Mouse (Mus musculus): Measurements from ENCODE around the gene Ambra1.
"Not testable (repeated sequence)": the region's sequence is repeated elsewhere in the genome, so short reads cannot be mapped to it uniquely, and the experiment has no call there.

Gene Ambra1

DNA sequence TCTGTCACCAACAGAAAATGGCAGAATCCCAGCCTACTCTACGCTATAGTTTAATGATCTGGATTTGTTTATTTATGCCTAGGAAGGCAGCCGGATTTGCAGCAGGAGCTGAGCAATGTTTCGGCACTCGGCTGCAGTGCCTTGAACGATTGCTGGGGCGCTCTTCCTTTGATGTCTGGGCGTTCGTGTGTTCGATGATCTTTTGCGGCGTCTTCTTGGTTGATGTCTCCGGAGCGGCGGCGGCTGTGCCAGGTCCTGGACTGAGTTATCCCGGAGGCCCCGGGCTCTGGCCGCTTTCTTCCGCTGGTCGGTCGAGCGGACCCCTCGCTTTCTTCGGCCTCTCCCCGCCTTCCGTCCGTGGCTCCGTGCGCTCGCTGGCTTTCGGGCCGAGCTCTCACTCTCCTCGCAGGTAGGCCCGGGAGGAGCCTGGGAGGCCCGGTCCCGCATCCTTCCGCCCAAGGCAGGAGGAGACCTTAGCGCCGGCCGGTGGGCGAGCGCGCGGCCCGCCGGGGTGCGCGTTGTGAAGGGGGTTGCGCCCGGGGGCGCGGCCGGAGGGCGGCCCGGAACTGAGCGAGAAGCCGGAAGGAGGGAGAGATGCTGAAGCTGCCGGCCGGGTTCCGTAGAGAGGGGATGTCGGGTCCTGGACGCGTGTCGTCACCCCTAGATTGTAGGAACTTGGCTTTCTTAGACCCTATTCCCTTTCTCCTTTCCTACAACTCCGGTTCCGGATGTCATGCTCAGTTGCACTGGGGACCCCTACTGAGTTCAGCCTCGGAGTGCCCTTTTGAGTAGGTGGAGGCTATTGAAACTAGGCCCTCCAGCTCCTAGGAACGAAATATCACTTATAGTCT is at the start of gene Ambra1:
Ambra1 (plus strand) TSS at position 164 of the 851 bp plus-strand sequence.
- DNase-seq = peak; percentile 90 to 91

DNA sequence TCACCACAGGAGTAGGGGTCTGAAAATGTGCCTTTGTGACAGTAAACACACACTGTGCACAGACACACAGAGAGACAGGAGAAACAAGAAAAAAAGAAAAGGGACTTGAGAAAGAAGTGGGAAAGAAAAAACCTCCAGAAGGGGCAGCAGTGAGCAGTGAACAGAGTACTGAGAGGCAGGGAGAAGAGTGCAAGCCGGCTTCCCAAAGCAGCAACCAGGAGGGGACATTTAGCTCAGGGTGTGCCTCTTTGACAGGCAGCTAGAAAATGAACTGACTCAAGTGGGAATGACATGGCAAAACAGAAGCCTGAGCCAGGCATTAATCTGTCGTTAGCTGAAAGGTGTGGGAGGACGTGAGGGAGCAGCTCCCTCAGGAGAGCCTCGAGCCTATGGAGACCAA is 47.1 kb upstream of the Ambra1 start:
- peak; percentile 28 to 45 for DNase-seq

DNA sequence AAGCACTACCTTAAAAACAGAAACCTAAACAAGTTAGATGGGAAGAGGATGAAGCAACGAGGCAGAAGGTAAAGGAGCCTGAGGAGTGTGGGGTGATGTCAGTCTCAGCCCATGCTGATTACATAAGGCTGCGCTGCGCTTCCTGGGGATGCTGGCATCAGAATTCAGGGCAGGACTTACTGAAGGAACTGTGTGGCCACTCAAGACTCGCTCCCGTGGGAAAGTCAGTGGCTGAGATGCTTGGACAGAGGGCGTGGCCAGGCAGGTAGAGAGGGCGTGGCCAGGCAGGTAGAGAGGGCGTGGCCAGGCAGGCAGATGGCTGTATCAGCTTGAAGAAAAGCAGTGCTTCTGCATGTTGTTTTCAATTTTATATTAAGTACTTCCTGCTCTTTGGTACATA is 46.0 kb upstream of the Ambra1 start:
- DNase-seq = no peak

DNA sequence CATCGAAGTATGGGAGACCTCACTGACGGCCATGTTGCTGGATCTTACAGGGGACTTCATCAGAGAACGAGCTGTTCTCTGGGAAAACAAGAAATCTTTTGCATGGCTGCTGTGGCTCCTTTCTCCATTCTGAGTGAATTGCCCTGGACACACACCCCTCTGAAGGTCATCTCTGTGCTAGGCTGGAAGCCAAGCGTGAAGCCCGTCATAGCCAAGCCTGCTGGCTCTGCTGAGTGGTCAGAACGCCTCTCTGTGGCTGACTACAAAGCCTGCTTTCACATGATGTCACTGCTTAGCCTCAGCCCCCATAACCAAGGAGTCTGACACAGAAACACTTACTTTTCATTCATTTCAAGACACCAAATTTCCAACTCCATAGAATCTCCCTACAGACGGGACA is 40.5 kb upstream of the Ambra1 start:
- no peak for DNase-seq

DNA sequence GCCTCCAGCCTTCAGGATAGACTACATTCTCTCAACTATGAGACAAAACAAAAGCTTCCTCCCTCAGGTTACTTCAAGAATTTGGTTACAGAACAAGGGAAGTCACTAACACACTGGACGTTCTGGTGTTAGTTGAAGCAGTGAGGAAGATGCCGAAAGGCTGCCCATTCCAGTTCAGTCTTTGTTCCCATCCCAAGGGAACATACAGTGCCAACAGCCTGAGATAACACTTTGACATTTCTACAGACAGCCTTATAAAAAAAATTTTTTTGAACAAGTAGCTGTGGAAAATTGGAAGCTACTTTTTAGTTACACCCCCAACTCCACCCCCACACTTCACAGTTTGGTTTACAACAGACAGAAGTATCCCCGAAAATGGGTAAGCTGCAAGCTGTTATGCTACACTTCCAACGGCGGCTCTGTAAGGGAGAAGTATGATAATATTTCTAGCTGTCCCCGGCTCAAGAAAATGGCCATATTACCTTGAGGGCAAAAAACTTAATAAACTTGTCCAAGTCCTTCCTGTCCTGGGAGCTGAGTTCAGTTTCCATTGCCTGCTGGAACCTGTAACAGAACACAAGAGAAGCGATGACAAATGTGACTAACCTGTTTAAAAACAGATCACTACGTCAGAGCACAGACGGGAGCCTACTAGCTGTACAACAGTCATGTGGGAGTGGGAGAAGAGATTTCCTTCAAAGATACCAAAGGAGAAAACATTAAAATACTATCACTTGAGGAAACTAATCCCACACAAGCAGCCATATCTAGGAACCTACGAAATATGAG is 34.3 kb upstream of the Ambra1 start:
- DNase-seq = no peak

DNA sequence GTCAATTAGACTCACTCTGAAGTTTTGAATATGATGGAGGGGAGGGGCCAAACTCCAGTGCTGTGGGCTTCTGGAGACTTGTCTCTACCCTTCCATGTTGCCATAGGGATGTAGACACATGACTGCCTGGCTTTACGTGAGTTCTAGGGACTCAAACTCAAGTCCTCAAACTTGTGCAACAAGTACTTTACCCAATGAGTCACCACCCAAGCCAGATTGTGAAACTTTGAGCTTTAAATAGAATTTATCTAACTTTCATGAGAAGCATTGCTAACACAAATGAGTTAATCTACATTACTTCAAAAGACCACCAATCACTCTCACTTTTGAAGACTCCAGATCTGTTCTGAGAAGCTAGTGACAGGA is 33.7 kb upstream of the Ambra1 start:
- no peak for DNase-seq

DNA sequence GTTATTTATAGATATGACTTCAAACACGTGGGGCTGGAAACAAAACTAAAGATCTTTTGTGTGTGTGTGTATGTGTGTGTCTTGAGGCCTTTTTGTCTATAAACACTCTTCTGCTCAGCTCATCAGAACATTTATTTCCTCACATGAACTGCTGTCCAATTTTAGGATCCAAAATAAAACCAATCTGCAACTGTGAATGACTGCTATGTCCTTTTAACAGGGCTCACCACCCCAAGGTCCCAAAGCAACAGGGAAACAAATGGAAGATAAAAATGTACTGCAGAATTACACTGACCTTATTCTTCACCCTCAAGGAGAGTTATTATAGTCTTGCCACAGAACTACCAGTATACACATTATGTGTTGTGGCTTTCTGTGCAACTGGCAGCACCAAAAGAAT is 30.7 kb upstream of the Ambra1 start:
- no peak for DNase-seq

DNA sequence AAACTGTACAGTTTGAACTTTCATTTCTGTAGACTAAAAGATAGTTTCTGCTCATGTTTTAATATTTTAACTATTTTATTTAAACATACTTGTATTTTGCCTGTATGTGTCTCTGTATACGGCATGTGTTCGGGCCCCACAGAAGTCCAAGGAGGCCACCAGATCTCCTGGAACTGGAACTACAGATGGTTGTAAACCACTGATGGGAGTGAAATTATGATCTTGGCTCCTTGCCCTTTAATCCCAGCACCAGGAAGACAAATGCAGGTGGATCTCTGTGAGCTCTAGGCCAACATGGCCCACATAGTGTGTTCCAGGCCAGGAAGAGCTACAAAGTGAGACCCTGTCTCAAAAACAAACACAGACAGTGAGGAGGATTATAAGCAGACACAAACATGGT is 28.6 kb upstream of the Ambra1 start:
- DNase-seq = no peak

DNA sequence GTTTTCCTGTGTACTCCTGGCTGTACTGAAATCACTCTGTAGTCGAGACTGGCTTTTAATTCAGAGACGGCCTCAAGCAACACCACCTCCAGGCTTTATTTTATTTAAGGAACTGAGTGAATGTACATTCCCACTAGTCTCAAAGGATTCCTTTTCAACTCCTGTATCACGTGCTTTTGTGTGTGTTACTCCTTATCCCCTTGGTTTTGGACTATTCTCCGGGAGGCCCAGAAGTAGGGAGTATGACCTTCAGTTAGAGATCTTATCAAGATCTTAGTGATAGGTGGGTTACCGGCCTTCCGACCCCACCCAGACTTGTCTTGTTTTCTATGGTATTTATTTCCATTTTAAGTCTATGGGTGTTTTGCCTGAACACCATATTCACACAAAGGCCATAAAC is 24.2 kb upstream of the Ambra1 start:
- no peak for DNase-seq

DNA sequence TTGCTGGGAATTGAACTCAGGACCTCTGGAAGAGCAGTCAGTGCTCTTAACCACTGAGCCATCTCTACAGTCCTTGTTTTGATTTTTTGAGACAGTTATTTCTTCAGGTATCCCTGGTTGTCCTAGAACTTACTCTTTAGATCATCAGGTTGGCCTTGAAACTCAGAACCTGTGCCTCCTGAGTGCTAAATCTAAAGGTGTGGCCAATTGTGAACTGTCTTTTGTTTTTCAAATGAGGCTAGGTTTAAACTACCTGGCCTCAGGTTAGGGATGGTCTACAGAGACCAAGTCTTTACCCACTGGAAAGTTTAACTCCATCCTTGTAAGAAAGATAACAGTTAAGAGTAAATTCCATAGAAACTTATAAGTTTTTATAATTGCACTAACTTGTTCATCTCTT is 23.5 kb upstream of the Ambra1 start:
- DNase-seq = no peak

DNA sequence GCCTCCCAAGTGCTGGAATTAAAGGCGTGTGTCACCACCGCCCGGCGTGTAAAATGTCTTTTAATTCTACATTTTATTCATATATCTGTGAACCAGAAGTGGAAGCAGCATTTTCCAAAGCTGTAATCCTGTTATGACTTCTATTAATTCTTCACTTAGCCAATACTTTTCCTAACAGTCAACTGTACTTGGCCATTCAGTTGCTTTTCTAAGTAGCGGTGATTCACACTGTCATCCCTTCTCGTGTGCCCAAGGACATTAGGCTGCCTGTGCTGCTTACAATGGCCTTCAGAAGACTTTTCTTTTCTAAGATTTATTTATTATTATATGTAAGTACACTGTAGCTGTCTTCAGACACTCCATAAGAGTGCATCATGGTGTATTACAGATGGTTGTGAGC is 21.6 kb upstream of the Ambra1 start:
- no peak for DNase-seq

DNA sequence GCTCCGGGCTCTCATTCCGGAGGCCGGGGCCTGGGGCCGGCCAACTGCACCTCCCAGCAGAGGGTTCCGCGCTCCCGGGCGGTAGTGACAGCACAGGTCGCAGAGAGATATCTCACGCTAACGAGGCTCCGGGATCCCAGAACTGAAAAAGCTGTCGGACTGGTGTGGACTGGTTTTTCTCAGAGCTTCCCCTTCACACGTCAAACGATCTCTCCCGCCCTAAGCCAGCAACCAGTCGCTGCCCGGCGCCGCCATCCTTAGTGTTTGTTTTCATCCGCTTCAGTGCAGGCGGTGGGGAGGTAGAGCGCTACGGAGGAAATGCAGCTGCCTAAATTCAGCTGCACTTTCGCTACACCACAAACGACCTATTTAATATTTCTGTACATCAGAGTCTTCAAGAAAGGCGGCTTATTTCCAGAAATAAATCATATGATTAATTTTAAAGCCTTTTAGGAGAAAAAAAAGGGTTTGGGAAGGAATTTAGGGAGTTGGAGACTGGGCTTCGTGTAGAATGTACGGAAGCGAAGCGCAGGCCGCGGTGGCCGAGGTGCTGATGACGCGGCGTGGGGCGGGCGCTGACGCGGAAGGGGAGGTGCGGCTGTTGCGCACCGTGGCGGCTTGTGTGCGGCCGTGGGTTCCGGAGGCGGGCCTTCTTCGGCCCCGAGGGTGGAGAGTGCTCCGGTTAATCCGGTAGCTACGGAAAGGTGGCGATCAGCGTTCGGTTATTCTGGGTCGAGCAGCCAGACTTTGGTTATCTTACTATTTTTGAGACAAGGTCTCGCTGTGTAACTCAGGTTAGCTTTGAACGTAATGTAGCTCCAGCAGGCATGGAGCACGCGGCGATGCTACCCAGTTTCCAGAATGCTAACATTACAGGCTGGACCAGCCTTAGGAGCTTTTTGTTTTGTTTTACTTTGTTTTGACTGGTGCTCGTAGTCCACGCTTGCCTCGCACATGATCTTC is 19.4 kb upstream of the Ambra1 start, which contains the start of the genes Atg13 and Harbi1:
Atg13 (minus strand) TSS at position 305 of the 963 bp plus-strand sequence.
Harbi1 (plus strand) TSS at position 581 of the 963 bp plus-strand sequence.
- DNase-seq = peak; percentile 91 to 92

DNA sequence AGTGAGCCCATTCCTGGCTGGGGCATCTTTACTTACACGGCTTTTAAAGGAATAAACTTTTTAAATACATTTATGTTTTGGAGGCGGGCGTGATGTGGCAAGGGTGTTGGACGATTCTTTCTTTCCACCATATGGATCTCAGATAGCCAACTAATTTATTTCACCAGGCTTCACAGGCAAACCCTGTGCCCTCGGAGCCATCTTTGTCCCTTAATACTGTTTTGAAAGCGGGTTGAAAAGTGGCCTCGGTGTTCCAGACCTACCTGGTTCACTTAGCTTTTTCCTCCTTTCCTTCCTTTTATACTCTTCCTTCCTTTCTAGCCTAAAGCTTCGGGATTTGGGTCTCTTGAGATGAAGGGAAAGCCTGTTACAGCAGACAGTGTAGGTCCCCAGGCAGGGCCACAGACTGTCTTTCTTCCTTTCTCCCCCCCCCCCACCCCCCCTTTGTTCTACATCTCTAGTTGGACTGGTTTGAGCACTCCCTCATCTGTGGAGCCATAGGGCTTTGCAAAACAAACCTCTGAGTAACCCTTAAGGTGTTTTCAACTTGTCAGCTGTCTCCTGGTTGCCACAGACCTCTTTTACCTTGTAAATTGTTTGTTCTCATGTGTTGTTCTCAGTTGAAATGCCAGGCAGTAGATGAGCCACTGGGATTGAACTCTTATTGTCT is 18.5 kb upstream of the Ambra1 start:
- DNase-seq = no peak

DNA sequence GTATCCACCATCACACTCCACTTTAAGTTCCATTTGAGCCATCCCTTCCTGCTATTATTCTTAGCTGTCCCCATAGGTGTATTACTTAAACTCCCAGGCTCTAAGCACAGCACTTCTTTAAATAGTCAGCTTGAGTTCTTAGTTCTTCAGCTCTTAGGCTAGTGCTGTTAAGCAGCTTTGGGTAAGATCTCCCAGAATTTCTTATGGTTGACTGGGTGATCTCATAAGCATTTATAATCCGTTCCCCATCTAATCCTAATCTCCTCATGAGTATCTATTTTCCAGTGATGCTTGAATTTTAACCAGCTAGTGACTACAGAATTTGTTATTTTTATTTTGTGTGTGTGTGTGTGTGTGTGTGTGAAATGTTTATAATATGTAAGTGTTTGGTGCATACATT is 15.0 kb upstream of the Ambra1 start:
- no peak for DNase-seq

DNA sequence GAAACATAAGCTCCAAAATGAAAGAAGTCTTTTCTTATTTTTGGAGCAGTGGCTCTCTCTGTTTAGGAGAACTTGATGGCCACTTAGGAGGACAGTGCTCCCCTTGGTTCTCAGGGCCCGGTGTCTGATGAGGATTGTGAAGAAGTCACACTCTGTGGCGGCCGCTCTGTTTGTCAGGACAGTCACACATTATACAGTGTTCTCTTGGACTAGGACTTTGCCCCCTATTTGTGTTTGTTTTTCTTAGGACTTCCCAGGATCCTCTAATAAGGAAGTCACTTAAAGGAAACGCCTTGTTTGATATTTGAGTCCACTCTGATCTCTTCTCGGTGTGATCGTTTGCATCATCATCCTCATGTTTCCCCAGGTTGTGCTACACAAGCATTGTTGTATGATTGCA is 11.7 kb upstream of the Ambra1 start:
- peak; percentile 51 to 64 for DNase-seq

DNA sequence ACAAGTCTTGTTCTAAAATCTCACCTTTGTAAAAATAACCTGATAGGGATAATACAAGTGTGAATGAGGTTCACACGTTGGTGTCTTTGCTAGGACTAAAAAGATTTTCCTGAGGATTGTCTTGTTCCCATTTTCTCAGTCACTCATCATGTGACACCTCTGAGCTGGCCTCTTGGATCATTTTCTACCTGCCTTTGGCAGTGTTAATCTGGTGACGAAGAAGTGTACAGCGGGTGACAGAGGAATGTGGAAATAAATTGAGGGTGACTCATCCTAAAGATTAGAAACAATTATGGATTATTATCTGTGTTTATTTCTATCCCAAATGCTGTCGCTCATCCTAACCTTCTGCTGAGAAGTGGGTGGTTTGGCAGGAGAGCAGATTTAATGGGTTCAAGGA is 6.6 kb upstream of the Ambra1 start:
- no peak for DNase-seq

DNA sequence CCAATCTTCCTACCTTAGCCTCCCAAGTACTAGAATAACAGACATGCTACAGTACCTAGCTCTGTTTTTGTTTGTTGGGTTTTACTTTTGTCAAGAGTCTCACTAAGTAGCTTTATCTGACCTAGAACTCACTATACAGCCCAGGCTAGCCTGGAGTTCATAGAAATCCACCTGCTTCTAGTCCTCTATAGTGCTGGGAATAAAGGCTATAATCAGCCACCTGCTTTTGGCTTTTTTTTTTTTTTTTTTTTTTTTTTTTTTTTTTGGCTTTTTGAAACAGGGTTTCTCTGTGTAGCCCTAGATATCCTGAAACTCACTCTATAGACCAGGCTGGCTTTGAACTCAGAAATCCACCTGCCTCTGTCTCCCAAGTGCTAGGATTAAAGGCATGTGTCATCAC is 6.0 kb upstream of the Ambra1 start:
- no peak for DNase-seq

DNA sequence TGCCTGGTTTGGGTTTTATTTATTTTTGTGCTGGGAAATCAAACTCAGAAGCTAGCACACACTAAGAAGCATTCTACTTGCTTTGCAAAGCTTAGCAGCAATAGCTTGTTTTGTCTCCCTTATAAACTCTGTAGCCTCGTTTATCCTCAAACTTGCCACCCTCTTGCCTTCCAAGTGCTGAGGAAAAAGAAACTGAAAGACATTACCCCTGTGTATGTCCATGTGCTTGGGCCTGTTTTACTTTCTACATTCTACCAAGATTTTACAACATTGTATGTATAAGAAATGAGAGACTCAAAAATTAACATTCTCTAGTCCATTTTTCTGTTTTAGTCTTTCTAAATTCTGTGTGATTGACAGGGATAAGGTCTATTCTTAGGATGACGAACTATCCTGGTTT is 5.2 kb upstream of the Ambra1 start:
- DNase-seq = no peak

DNA sequence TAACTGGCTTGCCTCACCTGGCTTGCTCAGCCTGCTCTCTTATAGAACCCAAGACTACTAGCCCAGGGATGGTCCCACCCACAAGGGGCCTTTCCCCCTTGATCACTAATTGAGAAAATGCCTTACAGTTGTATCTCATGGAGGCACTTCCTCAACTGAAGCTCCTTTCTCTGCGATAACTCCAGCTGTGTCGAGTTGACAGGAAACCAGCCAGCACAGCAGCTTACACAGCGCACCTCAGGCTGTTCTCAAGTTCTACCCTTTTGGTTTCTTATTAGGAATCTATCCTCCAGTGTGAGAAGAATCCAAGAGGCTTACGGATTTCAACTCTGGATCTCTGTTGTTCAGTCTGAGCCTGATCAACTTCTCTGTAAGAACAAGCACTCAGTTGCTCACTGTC is 4.5 kb upstream of the Ambra1 start:
- DNase-seq = not testable (repeated sequence)

DNA sequence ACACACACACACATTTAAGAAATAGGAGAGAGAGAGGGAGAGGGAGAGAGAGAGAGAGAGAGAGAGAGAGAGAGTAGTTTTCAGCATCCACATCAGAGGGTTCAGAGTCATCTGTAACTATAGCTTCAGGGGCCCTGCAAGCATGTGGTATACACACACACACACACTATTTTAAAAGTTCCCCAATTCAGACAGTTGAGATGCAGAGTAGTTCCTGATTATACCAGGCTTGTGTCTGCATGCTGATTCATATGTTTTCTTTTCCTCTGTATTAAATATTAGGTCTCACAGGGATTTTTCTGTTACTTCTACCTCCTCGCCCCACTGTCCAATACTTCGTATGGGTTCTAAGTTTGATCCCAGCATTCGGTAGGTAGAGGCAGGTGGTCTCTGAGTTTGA is 2.9 kb upstream of the Ambra1 start:
- no peak for DNase-seq

DNA sequence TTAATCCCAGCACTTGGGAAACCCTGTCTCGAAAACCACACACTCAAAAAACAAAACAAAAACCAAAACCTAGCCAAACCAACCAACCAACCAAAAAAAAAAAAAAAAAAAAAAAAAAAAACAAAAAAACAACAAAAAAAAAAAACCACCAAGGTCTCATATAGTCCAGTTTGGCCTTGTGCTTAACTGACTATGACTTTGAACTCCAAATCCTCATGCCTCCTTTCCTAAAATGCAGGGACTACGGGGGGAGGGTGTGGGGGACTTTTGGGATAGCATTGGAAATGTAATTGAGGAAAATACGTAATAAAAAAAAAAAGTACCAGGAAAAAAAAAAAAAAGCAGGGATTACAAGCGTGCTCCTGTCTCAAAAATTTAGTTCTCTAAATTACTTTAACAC is 363 bp upstream of the Ambra1 start:
- DNase-seq = no peak

DNA sequence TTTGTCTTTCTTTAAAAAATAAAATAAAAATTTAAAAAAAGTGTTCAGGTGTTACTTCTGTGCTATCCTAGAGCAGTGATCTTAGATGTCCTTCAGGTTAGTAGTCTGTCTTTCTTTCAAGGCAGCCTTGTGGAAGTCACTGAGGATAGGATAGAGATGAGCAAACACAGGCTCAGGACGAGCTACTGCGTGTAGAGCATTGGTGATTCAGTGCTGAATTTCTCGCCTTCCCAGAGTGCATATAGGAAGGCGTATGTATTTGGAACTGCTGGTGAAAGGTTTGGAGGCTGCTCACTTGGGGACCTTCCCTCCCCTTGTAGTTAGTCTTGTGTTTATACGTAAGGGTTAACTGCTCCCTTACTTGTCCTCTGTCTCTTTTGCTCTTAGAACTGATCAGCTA is 5.3 kb downstream of the Ambra1 start:
- DNase-seq = no peak
